Mouse (Mus musculus) forebrain, embryonic 14.5 days (tissue): Measurements from ENCODE around the gene Prkce. TPM values are rescaled to one million over a fixed set of nuclear protein-coding genes. Genes with fewer than 3 reads are reported as not detected.
A peak's percentile ranks its signal among the peaks of the same experiment; 100 is the strongest.

Experiments used
- ATAC-seq: fragments of 200-750 bp; cut with Nextera tagmentation; 2 replicates; pipeline ENCODE4 v1.8.0; 2017; ENCODE audit warnings: mild to moderate bottlenecking, moderate library complexity
- DNase-seq: peaks from one replicate; pipeline ENCODE4 v3.0.0-alpha.2; 2015; ENCODE audit warnings: low spot score
- H3K27ac ChIP-seq: fragments of 300-500 bp; sonication (generic); 2 replicates; pipeline ENCODE4 v1.5.1; 2014; ENCODE audit warnings: low read depth, mild to moderate bottlenecking, control low read depth, low read length, moderate library complexity
- H3K27me3 ChIP-seq: fragments of 300-500 bp; sonication (generic); replicated peaks from 2 replicates; pipeline ENCODE4 v1.6.1; 2014; ENCODE audit warnings: low read length, control low read depth, mixed read lengths; ENCODE audit not compliant: control insufficient read depth, insufficient read depth
- H3K36me3 ChIP-seq: fragments of 300-500 bp; sonication (generic); 2 replicates; pipeline ENCODE4 v1.6.1; 2014; ENCODE audit warnings: low read length, control low read depth; ENCODE audit not compliant: control insufficient read depth, insufficient read depth
- H3K4me1 ChIP-seq: fragments of 300-500 bp; sonication (generic); 2 replicates; pipeline ENCODE4 v1.6.1; 2014; ENCODE audit warnings: antibody characterized with exemption, low read length, control low read depth; ENCODE audit not compliant: control insufficient read depth, insufficient read depth
- H3K4me2 ChIP-seq: fragments of 300-500 bp; sonication (generic); 2 replicates; pipeline ENCODE4 v1.6.1; 2014; ENCODE audit warnings: mild to moderate bottlenecking, control low read depth, low read length
- H3K4me3 ChIP-seq: fragments of 300-500 bp; sonication (generic); 2 replicates; pipeline ENCODE4 v1.5.1; 2014; ENCODE audit warnings: low read depth, low read length, control low read depth
- H3K9ac ChIP-seq: fragments of 300-500 bp; sonication (generic); 2 replicates; pipeline ENCODE4 v1.6.1; 2014; ENCODE audit warnings: mild to moderate bottlenecking, low read length, control low read depth, moderate library complexity
- H3K9me3 ChIP-seq: fragments of 300-500 bp; sonication (generic); replicated peaks from 2 replicates; pipeline ENCODE4 v1.6.1; 2016; ENCODE audit warnings: low read length, control low read depth, mixed read lengths; ENCODE audit not compliant: control insufficient read depth
- whole genome bisulfite sequencing: fragments of 180-500 bp; shearing (Covaris S2); extraction: QIAGEN DNeasy Blood & Tissue Kit; methylation state at CpG from one replicate; pipeline ENCODE4 v1.1.7; 2014; 5-methylcytosine and 5-hydroxymethylcytosine counted together
- polyA plus RNA-seq: library from polyadenylated mRNA; unstranded; fragments of >200 nt; fragmentation: Nextera tagmentation; extraction: Ambion mirVana; gene quantifications from 2 replicates; pipeline ENCODE4 v1.2.1, GENCODE M21; 2014

The Prkce gene
- polyA plus RNA-seq, 1 experiment from 2014 or later: 16.9 TPM

DNA sequence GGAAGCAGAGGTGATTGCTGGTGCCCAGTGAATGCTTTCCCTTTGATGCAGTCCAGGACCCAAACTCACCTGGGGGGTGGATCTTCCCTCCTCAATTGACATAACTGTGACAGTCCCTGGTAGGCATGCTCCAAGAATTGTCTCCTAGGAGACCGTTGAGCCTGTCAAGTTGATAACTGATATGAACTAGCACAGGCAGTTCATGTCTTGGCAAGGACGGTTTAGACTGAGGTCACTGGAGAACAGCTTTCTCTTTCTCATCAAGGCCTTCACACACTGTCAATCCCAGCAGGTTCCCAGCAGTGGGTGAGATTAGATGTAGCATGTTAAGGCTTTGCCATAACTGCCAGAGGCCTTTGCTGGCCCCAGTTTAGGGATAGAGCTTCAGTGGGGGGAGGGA lies 265.5 kb downstream of the Prkce start:
- H3K36me3 ChIP-seq: no peaks in the 10 kb centered on the region
- no peak overlapping the region for H3K4me2 ChIP-seq

DNA sequence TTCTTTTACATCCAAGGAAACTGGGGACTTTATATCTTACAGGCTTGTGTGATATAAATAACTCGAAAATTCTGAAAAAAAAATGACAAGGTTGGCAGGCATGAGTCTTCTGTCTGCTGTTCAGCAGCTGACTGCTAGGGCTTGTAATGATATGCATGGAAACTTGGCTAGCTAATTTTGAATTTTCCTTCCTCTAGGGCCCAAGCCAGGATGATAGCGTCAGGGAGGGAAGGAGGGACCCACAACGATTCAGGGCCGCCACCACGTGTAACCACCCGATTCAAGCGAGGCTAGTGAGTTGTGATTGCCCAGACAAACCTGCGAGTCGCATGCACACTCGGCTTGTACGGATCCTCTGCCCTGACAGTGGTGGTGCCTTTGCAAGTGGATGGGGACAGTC lies 266.2 kb downstream of the Prkce start:
- 0 out of 2 replicates have a peak overlapping the region, but pooled peaks have one; percentile 9 for H3K27ac ChIP-seq
- peak; percentile 48; the same call in 1 of the 2 replicates for ATAC-seq
- WGBS: 88% methylated on average over 11 of the region's 11 CpGs

More for the DNA sequence above, 265.5 kb downstream of the Prkce start:
- Histone ChIP-seq H3K27ac (no peak overlapping the region), H3K27me3 (no peaks in the 10 kb centered on the region), H3K4me1 (no peaks in the 10 kb centered on the region), H3K9ac (no peak overlapping the region), H3K4me3 (no peak overlapping the region), H3K9me3 (no peaks in the 10 kb centered on the region)
- no peak for DNase-seq
- no peak for ATAC-seq
- WGBS: 84% methylated on average over 2 of the region's 2 CpGs

DNA sequence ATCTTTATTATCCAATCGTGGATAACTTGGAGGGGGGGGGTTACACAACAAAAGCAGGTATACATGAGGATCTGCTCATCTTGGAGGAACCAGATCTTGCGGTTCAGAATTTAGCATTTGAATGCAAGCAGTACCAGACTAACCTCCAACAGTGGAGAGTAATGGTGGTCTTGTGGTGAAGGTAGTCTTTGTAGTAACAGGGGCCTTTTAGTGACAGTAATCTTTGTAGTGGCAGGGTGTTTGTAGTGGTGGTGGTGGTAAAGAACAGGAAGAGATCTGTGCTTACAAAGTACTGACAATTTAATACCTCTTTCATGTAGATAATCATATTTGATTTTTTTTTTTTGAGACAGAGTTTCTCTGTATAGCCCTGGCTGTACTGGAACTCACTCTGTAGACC lies 267.2 kb downstream of the Prkce start:
- no peaks in the 10 kb centered on the region for H3K9me3 ChIP-seq
- no peaks in the 10 kb centered on the region for H3K4me1 ChIP-seq
- DNase-seq: no peak
- 60% methylated on average over 2 of the region's 2 CpGs for WGBS
- no peaks in the 10 kb centered on the region for H3K36me3 ChIP-seq
- no peak for ATAC-seq
- H3K4me3 ChIP-seq: no peak overlapping the region
- no peak overlapping the region for H3K9ac ChIP-seq
- H3K27me3 ChIP-seq: no peaks in the 10 kb centered on the region
- H3K27ac ChIP-seq: no peak overlapping the region
- H3K4me2 ChIP-seq: no peak overlapping the region

More for the DNA sequence above, 266.2 kb downstream of the Prkce start:
- Histone ChIP-seq H3K4me3 (no peak overlapping the region), H3K9me3 (no peaks in the 10 kb centered on the region), H3K36me3 (no peaks in the 10 kb centered on the region), H3K4me1 (no peaks in the 10 kb centered on the region), H3K27me3 (no peaks in the 10 kb centered on the region), H3K9ac (no peak overlapping the region), H3K4me2 (no peak overlapping the region)
- DNase-seq: peak; percentile 70

DNA sequence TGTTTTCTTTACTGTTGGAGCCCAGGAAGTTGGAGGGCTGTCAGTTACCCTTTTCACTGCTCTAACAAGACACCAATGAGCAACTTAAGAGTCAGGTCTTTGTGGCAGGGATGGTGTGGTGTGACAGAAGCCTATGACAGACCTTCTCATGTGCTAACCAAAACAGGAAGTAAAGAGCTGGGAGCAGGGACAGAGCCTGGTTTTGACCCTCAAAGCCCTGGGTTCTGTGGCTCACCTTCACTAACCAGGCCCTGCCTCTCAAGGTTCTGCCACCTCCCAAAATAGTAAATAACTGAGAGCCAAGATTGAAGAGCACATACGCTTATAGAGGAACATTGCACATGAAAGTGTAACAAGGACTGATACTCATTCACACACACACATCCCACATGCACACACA lies 268.0 kb downstream of the Prkce start:
- Histone ChIP-seq H3K9ac (no peak overlapping the region), H3K9me3 (no peaks in the 10 kb centered on the region), H3K4me3 (no peak overlapping the region), H3K36me3 (no peaks in the 10 kb centered on the region), H3K27me3 (no peaks in the 10 kb centered on the region), H3K27ac (no peak overlapping the region), H3K4me2 (no peak overlapping the region), H3K4me1 (no peaks in the 10 kb centered on the region)
- DNase-seq (no peak), ATAC-seq (no peak)
- WGBS: 100% methylated on average over 1 of the region's 1 CpGs

DNA sequence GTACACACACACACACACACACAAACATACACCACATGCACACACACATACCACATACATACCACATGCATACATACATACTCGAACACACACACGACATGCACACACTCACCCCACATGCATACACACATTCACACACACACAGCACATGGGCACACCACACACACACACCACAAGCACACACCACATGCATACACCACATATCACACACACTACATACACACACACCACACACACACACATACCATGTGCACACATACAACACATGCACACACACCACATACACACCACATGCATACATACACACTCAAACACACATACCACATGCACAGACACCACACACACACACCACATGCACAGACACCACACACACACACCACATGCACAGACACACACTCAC lies 268.4 kb downstream of the Prkce start:
- Histone ChIP-seq H3K36me3 (no peaks in the 10 kb centered on the region), H3K27ac (no peak overlapping the region), H3K4me1 (no peaks in the 10 kb centered on the region), H3K27me3 (no peaks in the 10 kb centered on the region), H3K9me3 (no peaks in the 10 kb centered on the region), H3K4me2 (no peak overlapping the region), H3K4me3 (no peak overlapping the region), H3K9ac (no peak overlapping the region)
- DNase-seq (no peak), ATAC-seq (no peak)
- WGBS: 98% methylated on average over 2 of the region's 2 CpGs

DNA sequence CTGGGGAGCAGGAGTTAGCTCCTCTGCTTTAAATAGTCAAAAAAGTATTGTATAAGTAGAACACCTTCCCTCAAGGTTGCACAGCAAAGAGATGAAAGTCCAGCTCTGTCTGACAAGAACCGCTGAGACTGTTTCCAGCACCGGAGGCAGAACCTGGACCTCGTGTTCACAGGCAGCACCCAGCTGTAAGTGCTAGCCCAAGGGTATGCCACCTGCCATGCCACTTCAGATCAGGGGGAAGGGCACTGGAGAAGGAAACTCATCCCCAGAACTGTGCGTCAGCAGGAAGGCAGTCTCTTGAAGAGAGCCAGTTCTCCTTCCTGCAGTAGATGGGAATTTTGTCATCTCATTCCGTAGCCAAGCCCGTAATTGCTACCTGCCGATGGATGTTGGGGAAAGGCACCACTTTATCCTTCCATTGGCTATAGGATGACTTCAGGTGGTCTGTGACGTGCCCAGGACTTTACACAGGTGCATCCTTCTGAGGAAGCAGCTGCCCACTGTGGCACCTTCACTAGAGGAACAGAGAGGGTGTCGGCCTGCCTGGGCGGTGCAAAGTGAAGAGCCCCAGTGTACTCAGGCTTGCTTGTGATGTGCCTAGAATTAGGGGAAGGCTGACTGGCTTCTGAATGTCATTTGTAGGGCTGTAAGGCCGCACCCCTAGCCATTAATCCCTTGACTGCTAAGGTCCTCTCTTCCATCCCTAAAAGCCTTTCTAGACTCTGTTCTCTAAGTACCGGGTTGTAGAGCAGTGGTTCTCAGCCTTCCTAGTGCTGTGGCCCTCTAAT lies 269.2 kb downstream of the Prkce start:
- WGBS: 92% methylated on average over 12 of the region's 12 CpGs
- ATAC-seq: no peak

DNA sequence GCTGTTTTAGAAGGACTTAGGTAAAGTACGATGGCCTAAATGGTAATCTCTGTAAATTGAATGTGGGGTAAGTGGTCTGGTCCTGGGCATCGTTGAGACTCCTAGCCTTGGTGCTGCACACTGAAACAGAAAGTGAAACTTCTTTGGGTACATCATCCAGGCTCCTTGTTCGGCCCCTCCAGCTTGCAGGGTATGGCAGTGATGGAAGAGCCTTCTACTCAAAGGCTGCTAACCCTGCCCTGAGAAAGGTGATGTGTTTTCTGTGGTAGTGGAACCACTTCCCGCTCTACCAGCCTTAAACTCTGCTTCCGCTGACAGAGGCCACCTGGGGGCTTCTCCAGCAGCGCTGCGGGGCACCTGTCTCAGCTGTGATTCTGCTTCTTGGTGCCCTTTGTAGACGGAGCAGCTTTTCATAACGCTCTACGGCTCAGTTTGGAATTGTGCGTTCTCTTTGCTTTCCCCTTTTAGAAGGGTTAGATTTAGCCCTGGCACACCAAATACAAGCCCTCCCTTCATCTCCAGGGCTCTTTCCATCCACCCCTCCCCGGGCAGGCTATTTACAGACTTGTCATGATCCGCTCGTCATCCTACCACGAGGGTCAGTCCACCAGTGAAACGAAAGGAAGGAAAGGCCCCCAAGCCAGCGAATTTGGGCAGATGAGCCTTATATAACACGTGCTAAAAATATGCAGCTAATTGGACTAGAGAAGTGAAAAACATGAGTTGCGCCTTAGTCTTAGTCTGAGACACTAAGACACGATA lies 270.1 kb downstream of the Prkce start:
- ATAC-seq: no peak
- Histone ChIP-seq H3K36me3 (no peaks in the 10 kb centered on the region), H3K27ac (no peak overlapping the region), H3K4me1 (no peaks in the 10 kb centered on the region), H3K4me3 (no peak overlapping the region), H3K9ac (no peak overlapping the region), H3K4me2 (no peak overlapping the region), H3K27me3 (no peaks in the 10 kb centered on the region), H3K9me3 (no peaks in the 10 kb centered on the region)
- WGBS: 79% methylated on average over 20 of the region's 20 CpGs
- no peak for DNase-seq

More for the DNA sequence above, 269.2 kb downstream of the Prkce start:
- Histone ChIP-seq H3K4me3 (no peak overlapping the region), H3K9me3 (no peaks in the 10 kb centered on the region), H3K4me2 (no peak overlapping the region), H3K27me3 (no peaks in the 10 kb centered on the region), H3K4me1 (no peaks in the 10 kb centered on the region), H3K9ac (no peak overlapping the region), H3K36me3 (no peaks in the 10 kb centered on the region), H3K27ac (no peak overlapping the region)
- no peak for DNase-seq

DNA sequence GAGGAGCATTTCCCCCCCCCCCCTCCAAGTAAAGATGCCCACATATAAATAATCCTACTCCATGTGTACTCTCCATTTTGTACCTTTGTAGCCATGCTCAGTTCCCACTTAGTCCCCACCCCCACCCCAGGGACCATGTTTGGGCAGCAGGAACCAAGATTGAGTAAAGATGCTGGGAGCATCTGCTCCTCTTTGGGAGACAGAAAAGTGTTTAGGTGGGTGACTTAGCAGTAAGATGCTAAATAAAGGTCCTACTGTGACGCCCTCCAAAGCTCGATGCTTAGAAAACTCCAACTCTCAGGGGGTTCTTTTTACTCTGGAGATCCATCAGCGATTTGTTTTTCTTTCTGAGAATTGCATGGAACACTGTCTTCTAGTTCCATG lies 270.7 kb downstream of the Prkce start:
- Histone ChIP-seq H3K27me3 (no peaks in the 10 kb centered on the region), H3K4me3 (no peak overlapping the region), H3K36me3 (no peaks in the 10 kb centered on the region), H3K9ac (no peak overlapping the region), H3K4me2 (no peak overlapping the region), H3K4me1 (no peaks in the 10 kb centered on the region), H3K27ac (no peak overlapping the region), H3K9me3 (no peaks in the 10 kb centered on the region)
- ATAC-seq: no peak
- WGBS: 95% methylated on average over 3 of the region's 3 CpGs
- no peak for DNase-seq

DNA sequence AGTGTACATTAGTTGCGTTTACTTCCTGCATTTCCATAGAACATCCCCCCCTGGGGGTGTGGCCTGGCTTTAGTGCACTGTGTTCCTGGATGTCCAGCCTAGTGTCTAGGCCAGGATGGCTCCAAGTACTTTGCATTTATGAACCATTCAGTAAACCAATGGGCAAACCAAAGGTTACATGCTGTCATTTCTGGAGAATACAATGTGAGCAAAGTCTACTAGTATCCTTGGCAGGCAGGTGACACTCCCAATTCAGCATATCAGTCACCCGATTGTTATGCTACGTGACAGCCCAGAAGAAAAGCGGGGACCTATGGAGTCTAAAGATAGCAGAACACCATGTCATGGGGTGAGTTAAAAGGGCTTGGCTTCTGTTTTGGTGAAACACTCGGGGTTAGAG lies 271.2 kb downstream of the Prkce start:
- no peak overlapping the region for H3K4me2 ChIP-seq
- H3K27me3 ChIP-seq: no peaks in the 10 kb centered on the region
- no peak overlapping the region for H3K27ac ChIP-seq
- DNase-seq (no peak), ATAC-seq (no peak)
- 88% methylated on average over 5 of the region's 5 CpGs for WGBS
- no peaks in the 10 kb centered on the region for H3K4me1 ChIP-seq
- no peak overlapping the region for H3K9ac ChIP-seq
- H3K4me3 ChIP-seq: no peak overlapping the region
- H3K9me3 ChIP-seq: no peaks in the 10 kb centered on the region
- H3K36me3 ChIP-seq: no peaks in the 10 kb centered on the region
